Mouse (Mus musculus): ENCODE results near the gene Olfr745.

DNA sequence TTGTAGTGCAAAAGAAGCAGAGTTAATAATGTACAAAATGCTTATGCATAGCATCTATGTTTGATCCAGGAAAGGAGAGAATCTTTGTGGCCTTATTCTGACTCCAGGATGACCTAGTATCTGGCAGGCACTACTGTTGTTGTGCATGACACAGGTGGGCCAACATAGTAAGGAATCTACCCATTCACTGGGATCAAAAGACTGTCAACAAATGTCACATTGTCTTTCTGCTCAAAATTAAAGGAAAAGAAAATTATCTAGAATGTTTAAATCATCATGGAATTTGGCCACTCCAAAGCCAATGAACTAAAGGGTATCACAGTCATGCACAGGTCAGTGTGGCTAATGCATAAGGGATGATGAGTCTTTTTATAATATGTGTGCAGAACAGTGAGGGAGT lies 7.6 kb downstream of the Olfr745 start, which contains the start of gene Olfr746:
- no peak for TF ChIP-seq POLR2A (IDR thresholded peaks at IDR 0.05; ENCODE audit: low read depth, low read length)
- no peak for TF ChIP-seq CTCF (IDR thresholded peaks at IDR 0.05; ENCODE audit: extremely low read depth, insufficient read length, insufficient replicate concordance, low read depth, low read length)

Data from small intestine, adult 2 months (tissue).